Mouse (Mus musculus) monocyte, adult 2 months (primary cell): ENCODE data around the gene Blnk.
A peak's percentile ranks its signal among the peaks of the same experiment; 100 is the strongest.

ENCODE experiments used
- DNase-seq, 2 experiments: peaks; one replicate each; pipeline ENCODE4 v3.0.0; 2022; ENCODE audit warnings: low spot score in 2 of 2, low read depth in 1 of 2

Blnk gene

DNA sequence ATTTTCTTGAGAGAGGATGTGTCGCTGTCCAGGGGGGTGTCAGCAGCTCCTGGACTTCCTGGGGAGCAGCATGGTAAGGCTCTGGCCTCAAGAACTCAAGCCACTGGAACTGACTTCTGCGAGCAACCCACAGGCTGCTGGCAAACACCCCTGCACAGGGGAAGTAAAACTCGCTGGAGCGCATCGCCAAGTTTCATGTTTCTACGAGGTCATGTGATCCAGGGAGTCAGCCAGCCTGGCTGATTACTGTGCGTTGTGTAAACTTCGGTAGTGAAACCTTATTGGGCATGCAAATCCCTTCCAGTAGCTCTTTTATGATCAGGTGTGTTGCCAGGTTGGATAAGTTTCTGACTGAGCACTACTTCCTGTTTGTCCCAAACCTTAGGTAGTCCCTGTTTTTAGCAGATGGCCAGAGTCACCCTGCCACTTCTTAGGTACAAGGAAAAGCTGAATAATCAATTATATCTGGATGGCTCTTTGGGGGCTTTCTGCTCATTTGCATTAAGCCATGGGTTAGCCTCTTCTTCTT, at the start of gene Blnk:
Gene Blnk (minus strand): TSS at position 479 of the 529 bp plus-strand sequence.
- DNase-seq, result peak; percentile 62 to 69

GRCm38 (mm10) chr19:41039110-41039509, 44.8 kb upstream of the Blnk start:
- no peak for DNase-seq

GRCm38 (mm10) chr19:41035809-41036551, 41.6 kb upstream of the Blnk start:
- DNase-seq, result no peak

DNA sequence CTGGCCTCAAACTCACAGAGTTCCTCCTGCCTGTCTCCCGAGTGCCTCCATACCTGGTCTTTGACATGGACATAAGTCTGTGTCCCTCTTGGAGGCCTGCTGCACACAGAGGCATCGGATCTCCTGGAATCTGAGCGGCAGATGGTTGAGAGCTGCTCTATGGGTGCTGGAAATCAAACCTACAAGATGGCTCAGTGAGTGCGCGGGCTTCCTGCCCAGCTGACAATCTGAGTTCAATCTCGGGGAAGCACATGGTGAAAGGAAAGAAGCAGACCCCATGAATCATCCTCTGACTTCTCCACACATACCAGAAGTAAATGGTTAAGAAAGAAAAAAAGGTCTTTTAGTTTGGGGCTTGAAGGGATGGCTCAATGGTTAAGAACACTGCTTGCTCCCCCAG, 37.5 kb upstream of the Blnk start:
- DNase-seq, result no peak

GRCm38 (mm10) chr19:41031009-41031408, 36.7 kb upstream of the Blnk start:
- no peak for DNase-seq

- DNase-seq, result no peak
Observed at GRCm38 (mm10) chr19:41030161-41030560, 35.8 kb upstream of the Blnk start.

- no peak for DNase-seq
Observed at GRCm38 (mm10) chr19:41029219-41029618, 34.9 kb upstream of the Blnk start, which contains the start of gene Dntt. TSS of gene Dntt (plus strand) at chr19:41029275.

DNA sequence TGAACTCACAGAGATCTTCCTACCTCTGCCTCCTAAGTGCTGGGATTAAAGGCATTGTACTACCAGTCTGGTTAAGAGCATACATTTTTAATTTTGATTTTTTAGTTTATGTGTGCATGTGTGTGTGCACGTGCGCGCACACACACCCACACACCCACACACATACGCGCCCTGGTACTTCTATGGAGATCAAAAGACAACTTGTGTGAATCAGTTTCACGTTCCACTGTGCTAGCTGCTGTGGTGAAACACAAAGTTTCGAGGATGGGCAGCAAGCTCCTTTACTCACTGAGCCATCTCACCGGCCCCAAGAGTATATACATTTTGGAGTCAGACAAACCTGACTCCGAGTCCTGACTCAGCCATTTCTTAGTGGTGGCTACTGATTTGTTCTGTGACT, 33.3 kb upstream of the Blnk start:
- no peak for DNase-seq

DNA sequence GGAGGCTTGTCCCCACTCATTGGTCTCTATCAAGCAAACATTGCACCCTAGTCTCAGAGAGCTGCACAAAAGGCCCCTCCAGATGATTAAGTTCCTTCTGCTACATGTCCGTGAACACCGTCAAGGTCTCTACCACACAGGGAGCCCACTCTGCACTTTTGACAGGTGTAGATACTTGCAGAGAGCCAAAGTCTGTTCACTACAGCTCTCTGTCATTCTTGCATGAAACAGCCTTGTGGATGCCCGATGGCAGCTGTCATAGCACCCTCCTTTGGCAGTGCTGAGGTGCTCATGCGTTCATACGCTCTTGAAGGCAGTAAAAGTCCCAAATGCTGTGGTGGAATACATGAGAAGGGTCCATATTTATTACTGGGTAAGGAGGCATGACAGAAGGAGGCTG, 32.7 kb upstream of the Blnk start:
- DNase-seq, result no peak

DNA sequence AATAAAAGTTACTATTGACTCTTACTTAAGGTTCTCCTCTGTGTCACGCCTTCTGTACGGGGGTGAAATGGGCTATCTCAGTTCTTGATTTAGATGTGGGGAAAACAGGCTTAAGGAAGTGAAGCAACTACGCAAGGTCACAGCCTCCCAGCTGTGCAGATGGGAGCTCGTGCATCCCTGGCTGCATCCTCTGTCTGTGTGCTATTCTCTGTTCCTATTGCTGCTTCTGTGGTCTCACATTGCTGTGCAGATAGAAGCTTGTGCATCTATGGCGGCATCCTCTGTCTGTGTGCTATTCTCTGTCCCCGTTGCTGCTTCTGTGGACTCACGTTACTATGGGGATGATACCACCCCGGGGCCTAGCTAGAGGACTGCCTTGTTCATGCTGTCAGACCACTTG, 32.2 kb upstream of the Blnk start:
- no peak for DNase-seq

DNA sequence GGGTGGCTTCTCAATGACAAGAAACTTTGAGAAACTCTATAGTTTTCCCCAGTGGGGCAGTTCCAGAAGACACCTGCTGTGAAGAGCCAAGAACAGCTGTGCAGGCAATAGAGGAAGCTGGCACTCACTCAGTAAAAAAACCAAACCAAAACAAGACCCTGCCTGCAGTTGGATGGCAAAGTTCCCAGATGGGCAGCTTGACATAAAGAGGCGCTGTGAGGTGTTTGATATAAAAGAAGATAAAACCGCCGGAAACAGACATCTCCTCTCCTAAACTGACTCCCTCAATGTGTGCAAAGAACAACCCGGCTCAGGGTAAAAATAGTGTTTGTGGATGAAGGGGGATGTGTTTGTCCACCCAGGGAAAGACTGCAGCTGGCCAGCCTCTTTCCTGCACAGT, 27.9 kb upstream of the Blnk start:
- DNase-seq, result no peak

GRCm38 (mm10) chr19:41020537-41020936, 26.2 kb upstream of the Blnk start:
- no peak for DNase-seq

DNA sequence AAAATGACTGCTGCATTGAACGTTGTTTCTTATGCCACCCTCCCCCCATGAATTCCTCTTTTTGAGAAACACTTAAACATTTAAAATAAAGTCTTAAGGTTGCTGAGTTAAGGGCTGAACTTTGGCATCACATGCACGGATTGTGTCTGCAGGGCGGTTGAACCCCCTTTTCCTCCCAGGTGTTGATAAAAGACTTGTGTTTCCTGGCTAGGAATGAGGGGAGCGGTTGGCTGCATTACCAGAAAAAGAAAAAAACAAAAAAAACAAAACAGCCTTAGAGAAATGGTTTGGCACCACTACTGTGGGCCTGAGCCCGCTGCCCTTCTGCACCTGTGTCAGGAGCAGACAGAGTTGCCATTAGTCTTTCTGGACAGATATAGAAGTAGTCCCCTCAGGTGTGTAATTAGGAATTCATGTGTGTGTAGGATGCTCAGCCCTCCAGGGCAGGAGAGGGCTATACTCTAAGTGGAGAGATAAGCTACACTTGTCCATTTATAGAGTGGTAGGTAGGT, 24.9 kb upstream of the Blnk start:
- DNase-seq, result no peak

GRCm38 (mm10) chr19:41015951-41016716, 21.8 kb upstream of the Blnk start:
- no peak for DNase-seq

- no peak for DNase-seq
Observed at GRCm38 (mm10) chr19:41014003-41014402, 19.7 kb upstream of the Blnk start.

DNA sequence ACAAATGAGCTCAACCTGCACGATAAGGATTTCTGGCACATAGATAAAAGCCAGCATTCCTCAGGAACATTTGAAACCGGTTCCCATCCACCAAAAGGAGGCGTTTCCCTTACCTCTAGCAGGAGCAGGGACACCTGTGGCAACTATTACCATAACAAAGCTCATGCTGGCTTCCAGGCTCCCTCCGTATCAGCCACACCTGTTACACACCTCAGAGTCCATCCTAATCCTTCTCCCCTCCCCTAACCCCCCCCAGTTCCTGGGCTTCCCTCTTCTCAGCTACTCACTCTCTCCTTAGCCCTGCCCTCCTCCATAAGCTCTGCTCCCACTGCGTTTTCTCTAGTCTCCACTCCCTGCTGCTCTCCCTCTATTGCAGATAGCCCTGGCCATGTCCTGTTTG, 19.3 kb upstream of the Blnk start:
- no peak for DNase-seq

- DNase-seq, result no peak
Observed at GRCm38 (mm10) chr19:41011676-41012075, 17.3 kb upstream of the Blnk start.

DNA sequence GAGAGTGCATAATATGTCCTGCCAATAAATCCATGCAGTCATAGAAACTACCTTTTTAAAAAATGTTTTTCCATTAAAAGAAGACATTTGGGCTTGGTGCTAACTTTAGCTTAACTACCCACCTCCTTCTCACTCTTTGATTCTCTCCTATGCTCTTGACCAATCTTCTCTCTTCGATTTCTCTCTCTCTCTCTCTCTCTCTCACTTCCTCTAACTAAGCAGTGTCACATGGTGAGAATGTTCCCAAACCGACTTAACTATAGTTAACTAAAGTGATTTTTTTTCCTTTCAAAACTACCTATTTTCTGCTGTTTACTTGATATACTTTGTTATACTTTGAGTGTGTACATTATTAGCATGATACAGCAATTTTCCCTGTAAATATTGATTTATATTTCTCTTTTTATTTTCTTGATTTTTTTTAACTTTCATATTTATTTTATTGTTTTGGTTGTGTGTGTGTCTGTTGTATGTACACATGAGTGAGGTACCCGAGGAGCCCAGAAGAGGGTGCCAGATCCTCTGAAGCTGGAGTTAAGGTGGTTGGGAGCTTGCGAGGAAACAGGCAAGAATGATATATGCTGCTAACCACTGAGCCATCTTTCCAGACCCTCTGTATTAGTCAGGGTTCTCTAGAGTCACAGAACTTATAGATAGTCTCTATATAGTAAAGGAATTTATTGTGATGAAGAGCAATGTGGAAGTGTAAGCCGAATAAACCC, 14.5 kb upstream of the Blnk start:
- DNase-seq, result no peak

- DNase-seq, result no peak
Observed at GRCm38 (mm10) chr19:41007733-41008132, 13.4 kb upstream of the Blnk start.

DNA sequence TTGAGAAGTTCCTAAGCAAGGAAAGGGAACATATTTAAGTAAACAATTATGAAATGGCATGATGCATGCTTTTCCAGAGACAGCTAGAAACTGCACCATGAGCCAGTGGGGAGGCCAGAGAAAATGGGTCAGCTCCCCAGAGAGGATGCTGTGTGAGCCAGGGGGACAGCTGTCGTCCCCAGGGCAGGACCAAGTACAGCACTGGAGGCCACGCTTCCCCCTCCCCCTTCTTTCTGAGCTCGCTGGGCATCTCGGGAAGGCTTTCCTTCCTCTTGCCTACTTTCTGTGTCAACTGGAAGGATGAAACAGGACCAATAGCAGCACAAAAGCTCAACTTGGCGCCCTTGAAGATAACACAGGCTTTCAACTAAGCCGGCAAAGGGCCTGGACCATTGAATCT, 13.0 kb upstream of the Blnk start:
- no peak for DNase-seq

- DNase-seq, result no peak
Observed at GRCm38 (mm10) chr19:41006621-41007020, 12.3 kb upstream of the Blnk start.
